Mouse (Mus musculus): ENCODE measurements around the gene Eno2.
"Not testable (repeated sequence)": the region's sequence is repeated elsewhere in the genome, so short reads cannot be mapped to it uniquely, and the experiment has no call there.

The Eno2 gene

DNA sequence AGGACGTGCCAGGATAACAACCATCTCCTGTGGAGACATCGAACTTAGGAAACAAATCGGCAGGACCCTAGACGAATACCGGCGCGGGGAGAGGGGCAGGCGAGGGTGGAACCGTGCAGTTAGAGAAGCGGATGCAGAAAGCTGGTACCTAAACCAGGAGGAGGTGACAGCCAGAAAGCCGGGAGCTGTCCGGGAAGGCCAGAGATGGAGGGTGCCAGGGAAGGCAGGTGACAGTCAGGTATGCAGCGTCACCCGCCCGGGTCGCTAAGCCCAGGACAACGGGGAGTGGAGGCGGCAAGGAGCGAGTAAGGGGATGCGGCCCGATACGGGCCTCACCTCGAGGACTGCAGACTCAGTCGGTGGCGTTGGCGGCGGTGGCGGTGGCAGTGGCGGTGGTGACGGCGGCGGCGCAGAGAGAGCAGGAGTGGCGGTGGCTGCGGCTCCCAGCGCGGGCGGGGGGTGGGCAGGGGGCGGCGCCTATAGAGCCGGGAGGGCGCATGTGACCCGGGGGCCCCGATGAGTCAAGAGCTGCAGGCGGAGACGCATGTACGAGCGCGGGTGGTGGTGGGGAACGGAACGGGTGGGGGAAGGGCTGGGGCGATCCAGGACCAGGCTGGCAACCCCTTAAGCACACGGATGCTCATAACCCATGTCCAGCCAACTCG, at the start of gene Eno2:
TSS of gene Eno2 (minus strand) at position 573 of the 665 bp plus-strand sequence.
- peak; percentile 50 for DNase-seq (ENCODE audit: low spot score)

DNA sequence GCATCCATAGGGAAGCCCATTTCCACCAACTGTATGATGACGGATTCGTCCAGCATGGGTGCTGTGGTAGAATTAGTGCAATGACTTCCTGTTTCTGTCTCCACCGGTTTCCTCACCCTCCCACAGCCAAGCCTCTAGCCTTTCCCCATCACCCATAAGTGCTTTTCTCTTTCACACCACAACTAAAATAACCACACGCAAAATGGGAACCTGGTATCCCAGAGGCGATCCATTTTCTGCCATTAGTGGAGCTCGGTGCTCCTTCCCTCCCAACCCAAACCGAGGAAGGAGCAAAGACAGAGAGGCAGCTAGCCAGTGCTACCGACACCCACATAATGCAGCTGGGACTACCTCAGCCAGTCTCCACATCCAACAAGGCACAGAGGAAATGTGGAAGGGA, 48.5 kb upstream of the Eno2 start:
- DNase-seq (ENCODE audit: low spot score), result no peak

DNA sequence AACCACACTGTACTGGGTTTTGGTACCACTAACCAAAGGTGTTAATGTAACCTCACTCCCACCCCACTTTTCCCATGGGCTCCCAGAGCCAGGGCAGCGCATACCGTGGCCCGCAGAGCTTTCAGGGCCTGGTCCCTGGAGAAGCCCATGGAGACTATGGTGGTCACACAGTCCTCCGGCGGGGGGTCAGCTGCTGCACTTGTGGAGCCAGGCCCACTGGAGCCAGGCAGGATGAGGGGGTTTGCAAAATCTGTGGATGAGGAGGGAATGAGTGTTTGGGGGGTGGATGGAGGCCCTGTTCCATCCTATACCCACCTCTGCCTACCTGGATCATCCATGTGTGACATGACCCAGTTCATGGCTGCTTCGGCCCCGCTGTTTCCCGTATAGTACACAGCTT, 48.1 kb upstream of the Eno2 start:
- DNase-seq (ENCODE audit: low spot score), result no peak

DNA sequence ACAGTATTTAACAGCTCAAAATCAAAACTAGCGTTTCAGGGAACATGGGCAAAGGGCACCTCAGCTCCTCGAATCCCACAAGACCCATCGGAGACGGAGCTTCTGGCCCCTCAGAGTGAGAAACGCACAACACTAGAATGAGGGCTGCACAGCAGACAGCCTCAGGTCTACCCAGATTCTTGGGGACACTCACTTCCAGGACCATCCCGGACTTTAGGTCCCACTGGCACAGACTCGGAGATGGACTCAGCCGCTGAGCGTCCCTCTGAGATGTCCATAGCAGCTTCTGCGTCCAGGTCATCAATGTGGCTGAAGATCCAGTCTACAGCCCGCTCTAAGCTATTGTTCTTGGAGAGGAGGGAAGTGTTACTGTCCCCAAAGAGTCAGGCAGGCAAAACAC, 47.7 kb upstream of the Eno2 start:
- DNase-seq (ENCODE audit: low spot score), result no peak

DNA sequence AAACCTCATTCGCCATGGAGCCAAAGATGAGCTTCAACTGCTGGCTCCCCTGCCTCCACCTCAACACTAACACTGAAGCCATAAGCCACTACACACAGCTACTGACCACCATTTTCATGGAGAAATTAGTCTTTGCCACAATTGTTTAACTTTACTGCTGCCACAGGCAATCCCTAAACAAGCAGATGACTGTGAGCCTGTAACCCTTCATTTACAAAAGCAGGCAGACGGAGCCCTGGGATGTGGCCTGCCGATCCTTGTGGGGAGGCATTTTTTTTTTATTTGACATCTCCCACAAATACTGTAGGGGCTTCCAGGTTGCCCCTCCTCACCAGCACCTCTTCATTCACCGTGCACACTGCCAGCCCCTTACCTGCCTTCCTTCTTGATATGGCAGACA, 47.1 kb upstream of the Eno2 start:
- no peak for DNase-seq (ENCODE audit: low spot score)

DNA sequence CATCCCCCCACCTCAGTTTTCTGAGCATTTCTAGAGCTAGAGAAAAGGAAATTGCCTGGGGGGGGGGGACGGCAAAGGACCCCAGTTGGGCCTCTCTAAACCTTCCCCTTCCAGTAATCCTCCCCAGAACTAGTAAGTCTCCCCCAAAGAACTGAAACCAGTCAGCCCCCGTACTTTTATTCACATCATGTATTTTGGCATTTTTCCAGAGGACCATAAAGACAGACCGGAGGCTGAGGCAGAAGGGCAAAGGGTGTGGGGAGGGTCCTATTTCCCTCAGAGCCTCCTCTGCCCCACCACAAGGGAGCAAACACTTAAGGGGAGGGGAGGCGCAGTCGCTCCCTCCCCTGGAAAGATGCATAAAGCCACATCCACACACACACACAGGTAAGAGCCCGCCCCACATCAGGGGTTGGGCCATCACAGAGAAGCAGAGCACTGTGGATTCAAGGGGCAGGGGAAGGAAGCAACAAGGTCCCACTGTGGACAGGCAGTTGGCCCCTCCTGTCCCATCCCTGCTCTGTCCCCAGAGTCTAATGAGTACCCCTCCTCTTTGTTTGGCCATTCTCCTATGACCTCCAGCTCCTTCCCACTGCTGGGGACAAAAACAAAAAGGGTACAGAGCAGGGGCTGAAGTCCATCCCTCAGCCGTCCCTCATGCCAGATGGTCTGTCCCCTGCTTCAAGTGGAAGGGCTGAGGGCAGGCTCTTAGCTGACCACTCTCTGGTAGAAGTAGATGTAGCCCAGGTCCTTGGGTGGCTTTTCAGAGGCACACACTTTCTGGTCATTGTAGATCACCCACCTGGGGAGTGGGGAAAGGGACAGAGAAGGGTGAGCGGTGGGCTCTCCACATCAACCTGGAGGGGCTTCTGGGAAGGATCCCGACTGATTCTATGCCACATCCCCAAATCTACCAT, 45.6 kb upstream of the Eno2 start:
- DNase-seq (ENCODE audit: low spot score), result no peak

DNA sequence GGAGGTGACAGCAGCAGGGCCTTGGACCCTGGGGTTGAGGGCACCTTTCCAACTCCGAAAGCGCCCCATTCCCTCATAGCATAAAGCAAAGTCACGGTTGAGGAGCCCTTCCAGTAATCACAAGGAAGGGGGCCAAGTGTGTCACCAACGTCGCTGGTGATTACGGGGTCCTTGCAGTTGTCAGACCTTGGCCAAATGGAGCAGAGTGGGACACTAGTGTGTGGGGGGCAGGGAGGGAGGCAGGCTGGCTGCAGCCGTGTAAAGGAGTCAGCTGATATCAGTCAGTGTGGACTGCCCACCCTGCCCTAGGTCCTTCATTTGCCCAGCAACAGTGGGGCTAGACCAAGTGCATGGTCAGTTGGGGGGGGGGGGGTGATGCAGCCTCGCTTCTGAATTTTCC, 45.0 kb upstream of the Eno2 start:
- no peak for DNase-seq (ENCODE audit: low spot score)

DNA sequence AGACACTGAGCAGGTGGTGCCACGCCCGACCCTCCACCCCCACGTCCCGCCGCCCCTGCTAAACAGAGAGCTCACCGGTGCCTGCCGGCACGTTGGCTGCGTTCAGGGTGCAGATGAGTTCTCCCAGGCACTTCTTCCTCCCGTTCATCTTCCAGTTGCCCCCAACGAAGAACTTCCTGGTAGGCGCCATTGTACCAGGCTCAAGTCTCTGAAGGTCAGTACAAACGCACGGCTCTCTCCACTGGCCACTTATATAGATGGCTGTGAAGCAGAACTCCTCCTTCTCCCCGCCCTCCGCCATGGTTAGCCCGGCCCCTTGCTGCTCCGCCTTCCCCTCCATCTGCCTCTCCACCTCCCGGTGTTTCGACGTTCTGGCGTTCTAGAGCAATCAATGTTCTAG, 44.5 kb upstream of the Eno2 start, which contains the start of gene Tpi1:
TSS of gene Tpi1 (minus strand) at position 364 of the 400 bp plus-strand sequence.
- peak; percentile 77 for DNase-seq (ENCODE audit: low spot score)

DNA sequence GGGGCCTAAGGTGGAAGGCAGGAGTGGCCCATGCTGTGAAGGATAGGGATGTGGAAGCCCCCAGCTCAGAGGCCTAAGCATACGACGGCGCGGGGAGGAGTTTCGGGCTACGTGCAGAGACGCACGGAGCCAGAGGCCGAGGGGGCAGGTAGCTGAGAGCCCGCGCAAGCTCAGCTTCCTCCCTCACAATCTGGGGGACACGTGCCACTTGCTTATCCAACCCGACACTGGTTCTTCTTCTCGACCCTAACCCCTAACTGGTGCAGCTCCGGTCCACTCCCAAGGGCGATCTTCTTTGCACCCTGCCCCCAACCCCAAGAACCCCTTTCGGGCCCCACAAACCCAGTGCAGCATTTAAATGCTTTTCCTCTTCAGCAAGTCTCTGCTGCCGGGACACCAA, 44.0 kb upstream of the Eno2 start:
- peak; percentile 62 for DNase-seq (ENCODE audit: low spot score)

DNA sequence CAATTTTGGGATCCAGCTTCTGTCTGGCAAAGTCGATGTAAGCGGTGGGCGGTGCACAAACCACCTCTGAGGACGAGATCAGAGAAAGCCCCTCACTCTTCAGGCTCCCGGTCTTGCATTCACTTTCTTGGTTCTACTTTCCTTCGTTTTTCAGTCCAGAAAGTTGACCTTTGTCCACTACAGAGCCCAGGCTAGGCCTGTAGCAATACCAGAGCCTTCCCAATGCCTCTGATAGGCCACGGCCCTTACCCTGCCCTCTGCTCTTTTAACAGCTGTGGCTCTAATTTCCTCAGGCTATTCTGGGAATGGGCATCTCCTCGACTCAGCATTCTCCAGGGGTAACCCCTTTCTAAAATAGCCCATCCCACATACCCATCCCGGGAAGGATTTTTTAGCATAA, 43.4 kb upstream of the Eno2 start:
- DNase-seq (ENCODE audit: low spot score), result no peak

DNA sequence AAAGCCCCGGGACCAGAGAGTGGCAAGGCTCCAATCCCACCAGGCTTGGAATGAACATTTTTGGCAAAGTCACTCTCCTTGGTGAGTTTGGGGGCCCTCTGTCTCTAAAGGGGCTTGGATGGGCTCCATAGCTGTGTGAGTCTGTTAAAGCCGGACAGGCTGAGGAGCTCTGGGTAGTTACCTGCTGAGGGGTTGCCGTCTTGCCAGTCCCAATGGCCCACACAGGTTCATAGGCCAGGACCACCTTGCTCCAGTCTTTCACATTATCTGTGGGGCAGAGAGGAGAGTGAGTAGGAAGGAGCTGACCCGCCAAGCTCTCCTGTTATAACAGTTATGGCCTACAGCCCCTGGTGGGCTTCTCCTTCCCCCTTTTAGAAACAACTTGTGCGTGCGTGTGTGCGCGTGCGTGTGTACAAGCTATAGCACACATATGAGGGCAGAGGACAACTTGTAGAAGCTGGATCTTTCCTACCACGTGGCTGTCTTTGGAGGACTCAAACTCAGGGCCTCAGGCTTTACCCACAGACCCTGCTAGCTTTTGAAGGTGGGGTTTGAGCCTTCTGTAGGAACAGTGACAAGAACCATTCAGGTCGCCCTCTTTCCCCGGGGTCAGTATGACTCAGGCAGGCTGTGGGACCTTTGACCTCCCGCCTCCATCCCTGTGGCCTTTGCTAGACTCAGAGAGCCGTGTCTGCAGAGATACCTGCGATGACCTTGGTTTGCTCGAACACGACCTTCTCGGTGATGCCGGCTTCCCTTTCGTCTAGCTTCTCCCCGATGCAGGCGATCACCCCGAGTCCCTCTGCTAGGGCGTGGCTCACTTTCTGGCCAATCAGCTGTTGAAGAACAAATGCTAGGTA, 42.5 kb upstream of the Eno2 start:
- no peak for DNase-seq (ENCODE audit: low spot score)

DNA sequence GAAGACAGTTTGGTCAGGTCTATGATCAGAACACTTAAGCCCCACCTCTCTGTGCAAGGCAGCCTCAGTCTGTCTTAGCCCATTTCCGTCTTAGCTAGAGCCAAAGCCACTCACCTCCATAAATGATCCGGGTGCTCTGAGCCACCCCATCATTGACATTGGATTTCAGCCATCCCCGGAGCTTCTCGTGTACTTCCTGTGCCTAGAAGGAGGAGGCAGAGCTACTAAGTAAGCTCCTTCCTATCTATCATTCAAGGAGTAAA, 41.9 kb upstream of the Eno2 start:
- no peak for DNase-seq (ENCODE audit: low spot score)

DNA sequence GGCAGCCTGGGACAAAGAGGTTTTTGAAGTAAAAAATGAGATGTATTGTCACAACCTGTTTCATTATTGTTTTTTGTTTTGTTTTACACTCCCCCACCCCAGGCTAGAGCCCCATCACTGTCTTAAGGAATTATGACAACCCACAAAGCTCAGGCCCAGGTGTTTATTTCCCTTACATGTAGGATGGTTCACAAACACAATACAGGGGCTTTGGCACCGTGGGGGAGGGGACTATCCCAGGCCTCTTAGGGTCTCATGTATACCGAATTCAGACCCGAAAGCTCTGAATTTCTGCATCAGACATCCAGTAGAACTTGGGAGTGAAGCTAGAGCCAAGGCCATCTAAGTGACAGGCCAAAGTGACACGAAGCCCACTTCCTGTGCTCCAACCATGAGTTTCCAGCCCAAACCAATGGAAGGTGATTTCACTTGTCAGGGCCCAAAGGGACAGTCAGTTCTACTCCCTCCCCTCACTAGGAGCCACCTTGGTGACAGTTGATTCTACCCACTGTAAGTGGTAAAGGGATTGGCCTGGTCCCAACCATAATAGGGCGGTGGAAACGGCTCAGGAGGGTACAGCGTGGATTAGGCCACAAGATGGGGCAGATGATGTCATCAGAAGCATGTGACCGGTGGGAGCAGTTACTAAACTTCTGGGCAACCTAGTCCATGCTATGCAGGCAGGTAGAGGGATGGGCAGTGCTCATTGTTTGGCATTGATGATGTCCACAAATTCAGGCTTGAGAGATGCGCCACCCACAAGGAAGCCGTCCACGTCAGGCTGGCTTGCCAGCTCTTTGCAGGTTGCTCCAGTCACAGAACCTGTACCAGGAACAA, 41.3 kb upstream of the Eno2 start:
- not testable (repeated sequence) for DNase-seq (ENCODE audit: low spot score)

DNA sequence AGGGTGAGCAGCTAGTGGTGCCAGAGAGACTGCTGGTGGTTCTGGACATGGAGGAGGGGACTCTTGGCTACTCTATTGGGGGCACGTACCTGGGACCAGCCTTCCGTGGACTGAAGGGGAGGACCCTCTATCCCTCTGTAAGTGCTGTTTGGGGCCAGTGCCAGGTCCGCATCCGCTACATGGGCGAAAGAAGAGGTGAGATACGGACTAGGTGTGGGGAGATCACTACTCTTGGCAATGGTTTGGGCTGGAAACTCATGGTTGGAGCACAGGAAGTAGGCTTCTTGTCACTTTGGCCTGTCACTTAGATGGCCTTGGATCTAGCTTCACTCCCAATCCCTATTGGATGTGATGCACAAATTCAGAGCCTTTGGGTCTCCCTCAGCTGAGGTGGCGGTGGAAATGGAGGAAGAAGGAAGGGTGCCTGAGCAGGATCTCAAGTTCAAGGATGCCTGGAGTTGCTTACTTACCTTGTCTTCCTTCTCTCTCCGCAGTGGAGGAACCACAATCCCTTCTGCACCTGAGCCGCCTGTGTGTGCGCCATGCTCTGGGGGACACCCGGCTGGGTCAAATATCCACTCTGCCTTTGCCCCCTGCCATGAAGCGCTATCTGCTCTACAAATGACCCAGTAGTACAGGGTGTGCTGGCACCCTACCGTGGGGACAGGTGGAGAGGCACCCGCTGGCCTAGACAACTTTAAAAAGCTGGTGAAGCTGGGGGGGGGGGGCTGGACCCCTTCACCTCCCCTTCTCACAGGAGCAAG, 40.5 kb upstream of the Eno2 start:
- no peak for DNase-seq (ENCODE audit: low spot score)

DNA sequence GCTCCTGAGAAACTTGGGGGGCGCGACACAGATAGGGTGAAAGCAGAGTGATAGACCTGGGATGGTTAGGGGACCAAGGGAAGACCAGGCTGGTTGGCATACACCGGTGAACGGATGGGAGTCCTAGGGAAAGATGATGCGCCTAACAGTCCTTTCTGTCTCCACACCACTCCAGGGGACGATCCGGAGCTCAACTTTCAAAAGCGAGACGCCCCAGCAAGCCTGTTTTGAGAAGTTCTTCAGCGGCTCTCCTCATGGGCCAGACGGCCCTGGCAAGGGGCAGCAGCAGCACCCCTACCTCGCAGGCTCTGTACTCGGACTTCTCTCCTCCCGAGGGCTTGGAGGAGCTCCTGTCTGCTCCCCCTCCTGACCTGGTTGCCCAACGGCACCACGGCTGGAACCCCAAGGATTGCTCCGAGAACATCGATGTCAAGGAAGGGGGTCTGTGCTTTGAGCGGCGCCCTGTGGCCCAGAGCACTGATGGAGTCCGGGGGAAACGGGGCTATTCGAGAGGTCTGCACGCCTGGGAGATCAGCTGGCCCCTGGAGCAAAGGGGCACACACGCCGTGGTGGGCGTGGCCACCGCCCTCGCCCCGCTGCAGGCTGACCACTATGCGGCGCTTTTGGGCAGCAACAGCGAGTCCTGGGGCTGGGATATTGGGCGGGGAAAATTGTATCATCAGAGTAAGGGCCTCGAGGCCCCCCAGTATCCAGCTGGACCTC, 39.7 kb upstream of the Eno2 start:
- DNase-seq (ENCODE audit: low spot score), result peak; percentile 24

DNA sequence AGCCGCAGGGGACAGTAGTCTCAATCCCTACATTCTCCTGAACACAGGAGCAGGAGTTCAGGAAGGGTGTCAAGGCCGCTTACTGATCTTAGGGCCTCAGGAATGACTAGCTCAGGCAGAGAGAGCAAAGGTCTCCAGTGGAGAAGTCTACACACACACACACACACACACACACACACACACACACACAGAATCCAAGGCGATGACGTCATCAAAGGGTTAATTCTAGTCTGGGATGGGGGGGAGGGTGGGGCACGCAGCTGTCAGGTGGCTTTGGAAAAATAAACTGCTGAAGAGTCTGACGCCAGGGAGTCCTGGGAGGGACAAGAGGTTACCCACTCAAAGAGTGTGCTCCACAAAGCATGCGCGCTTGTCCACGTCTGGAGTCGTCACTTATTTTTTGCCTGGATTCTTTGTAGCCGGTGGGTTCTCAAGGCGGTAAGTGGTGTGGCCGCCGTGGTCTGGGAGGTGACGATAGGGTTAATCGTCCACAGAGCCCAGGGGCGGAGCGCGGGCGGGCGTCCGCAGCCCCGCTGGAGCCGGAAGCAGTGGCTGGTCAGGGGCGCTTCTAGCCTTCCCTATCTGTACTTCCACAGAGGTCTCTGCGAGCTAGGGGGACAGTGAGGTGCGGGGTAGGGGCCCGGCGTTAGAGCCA, 39.0 kb upstream of the Eno2 start, which contains the start of gene Spsb2:
TSS of gene Spsb2 (plus strand) at position 304 of the 655 bp plus-strand sequence.
- DNase-seq (ENCODE audit: low spot score), result peak; percentile 16

DNA sequence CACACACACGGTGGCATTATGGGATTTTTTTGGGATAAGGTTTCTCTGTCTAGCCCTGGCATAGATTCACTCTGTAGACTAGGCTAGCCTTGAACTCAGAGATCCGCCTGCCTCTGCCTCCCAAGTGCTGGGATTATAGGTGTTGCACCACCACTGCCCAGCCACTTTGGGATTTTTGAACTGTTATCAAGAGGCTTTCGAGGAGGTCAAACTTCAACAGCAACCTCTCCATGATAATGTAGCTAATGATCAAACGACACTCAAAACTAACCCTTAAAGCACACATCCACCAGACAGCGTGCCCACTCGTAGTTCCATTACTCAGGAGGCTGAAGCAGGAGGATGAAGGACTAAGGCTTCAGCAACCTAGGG, 38.5 kb upstream of the Eno2 start:
- DNase-seq (ENCODE audit: low spot score), result no peak

DNA sequence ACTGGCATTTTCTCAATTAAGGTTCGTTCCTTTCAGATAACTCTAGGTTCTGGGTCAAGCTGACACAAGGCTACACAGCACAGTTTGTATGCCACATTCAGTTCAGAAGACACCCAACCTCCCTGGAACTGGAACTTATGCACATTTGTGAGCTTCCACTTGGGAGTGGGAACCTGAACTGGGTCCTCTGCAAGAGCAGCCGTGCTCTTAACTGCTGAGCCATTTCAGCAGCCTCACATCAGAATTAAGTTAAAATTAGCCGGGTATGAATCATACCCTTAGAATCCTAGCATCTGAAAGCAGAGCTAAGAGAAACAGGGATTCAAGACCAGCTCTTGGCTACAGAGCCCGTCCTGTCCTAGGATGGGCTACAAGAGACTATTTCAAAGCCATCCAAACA, 37.9 kb upstream of the Eno2 start:
- DNase-seq (ENCODE audit: low spot score), result no peak

DNA sequence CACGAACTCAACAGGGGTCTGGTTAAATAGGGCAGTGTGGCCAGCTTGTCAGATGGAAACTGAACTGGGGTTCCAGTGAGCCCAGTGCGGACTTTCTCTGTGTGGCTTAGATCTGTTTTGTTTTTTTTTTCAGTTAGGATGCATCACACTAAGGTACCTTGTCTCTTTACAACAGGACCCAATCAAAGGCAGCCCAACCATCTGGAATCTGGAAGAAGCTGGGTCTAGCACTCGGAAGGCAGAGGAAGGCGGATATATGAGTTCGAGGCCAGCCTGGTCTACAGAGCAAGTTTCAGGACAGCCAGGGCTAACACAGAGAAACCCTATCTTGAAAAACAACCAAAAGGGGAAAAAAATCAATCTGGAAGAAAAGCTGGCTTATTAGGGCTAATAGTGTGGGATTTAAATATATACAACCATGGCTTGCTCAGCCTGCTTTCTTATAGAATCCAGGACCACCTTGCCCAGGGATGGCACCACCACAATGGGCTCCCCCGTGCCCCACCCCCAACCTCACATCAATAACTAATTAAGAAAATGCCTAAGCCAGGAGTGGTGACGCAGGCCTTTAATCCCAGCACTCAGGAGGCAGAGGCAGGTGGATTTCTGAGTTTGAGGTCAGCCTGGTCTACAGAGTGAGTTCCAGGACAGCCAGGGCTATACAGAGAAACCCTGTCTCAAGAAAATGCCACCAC, 37.1 kb upstream of the Eno2 start:
- no peak for DNase-seq (ENCODE audit: low spot score)
